Mouse (Mus musculus): Measurements from ENCODE around the gene Pde1c. TPM values are rescaled to one million over a fixed set of nuclear protein-coding genes. Genes with fewer than 3 reads are reported as not detected.

The Pde1c gene
- polyA plus RNA-seq (2014; fragmentation: Illumina TruSeq; extraction: RNeasy Lipid Tissue Mini Kit (QIAGEN cat#74804); ENCODE audit: low read depth, low replicate concordance) = 2.5 TPM

DNA sequence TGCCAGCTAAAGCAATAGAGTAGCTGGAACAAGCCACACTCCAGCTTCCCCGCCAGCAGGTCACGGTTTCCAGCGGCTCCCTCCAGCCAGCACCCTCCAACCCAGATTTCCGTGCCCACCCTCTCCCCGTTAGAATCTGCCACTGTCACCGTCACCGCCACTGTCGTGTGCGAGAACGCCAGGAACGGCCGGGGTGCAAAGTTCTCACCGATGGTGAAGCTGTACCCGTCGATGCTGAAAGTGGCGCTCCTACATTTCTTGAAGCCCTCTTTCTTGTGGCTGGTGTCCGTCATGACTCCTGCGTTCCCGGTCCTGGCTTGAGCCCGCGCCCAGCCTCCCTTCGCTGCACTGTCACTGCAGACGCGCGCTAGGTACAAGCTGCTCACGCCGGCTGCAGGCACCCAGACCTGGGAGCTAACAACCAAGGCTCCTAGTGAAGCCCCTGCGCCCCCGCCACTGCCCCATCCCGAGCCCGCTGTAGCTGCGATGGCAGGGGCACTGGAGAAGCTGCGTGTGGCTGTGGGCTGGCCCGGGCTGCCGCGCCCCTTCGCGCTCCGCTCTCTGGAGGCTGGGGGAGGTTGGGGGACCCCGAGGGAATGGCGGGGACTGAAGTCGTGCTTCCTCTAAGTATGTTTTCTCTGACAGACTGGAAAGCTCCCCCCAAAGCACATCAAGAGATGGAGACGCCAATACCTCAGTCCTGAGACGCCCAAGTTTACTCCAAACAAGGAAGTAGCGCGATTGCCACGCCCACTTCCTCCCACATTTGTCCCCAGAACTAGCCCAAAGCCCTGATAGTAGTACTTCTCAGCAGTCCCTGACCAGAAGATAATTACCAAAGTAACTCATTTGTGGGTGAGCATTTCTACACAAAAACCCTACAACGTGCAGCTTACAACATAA, at the start of gene Pde1c:
Gene Pde1c (minus strand): TSS at position 634 of the 903 bp plus-strand sequence.

Other genes starting within 250 kb of the Pde1c start
- 92.7 TPM for gene Lsm5, start 135.6 kb upstream of the Pde1c start, polyA plus RNA-seq (2014; fragmentation: Illumina TruSeq; extraction: RNeasy Lipid Tissue Mini Kit (QIAGEN cat#74804); ENCODE audit: low read depth, low replicate concordance)
- gene Avl9, start 145.8 kb upstream of the Pde1c start, polyA plus RNA-seq (2014; fragmentation: Illumina TruSeq; extraction: RNeasy Lipid Tissue Mini Kit (QIAGEN cat#74804); ENCODE audit: low read depth, low replicate concordance) = 140 TPM
- 73.2 TPM for gene Kbtbd2, start 228.7 kb upstream of the Pde1c start, polyA plus RNA-seq (2014; fragmentation: Illumina TruSeq; extraction: RNeasy Lipid Tissue Mini Kit (QIAGEN cat#74804); ENCODE audit: low read depth, low replicate concordance)

Measured in sigmoid colon, adult 10 weeks (tissue).